Mouse (Mus musculus) lung, embryonic 15.5 days (tissue): ENCODE measurements around the gene Bdkrb2. TPM values are rescaled to one million over a fixed set of nuclear protein-coding genes. Genes with fewer than 3 reads are reported as not detected.

Experiments
- ATAC-seq: fragments of 200-750 bp; cut with Nextera tagmentation; 2 replicates; pipeline ENCODE4 v1.8.0; 2017; ENCODE audit warnings: moderate number of reproducible peaks, borderline replicate concordance; ENCODE audit not compliant: low FRiP score, low TSS enrichment; ENCODE audit errors: extremely low read depth
- H3K27ac ChIP-seq: fragments of 300-500 bp; sonication (generic); 2 replicates; pipeline ENCODE4 v1.5.1; 2015; ENCODE audit warnings: moderate library complexity, mild to moderate bottlenecking, inconsistent platforms
- H3K27me3 ChIP-seq: fragments of 300-500 bp; sonication (generic); 2 replicates; pipeline ENCODE4 v1.6.1; 2015; ENCODE audit warnings: inconsistent platforms
- H3K36me3 ChIP-seq: fragments of 300-500 bp; sonication (generic); 2 replicates; pipeline ENCODE4 v1.6.1; 2015; ENCODE audit warnings: inconsistent platforms
- H3K4me1 ChIP-seq: fragments of 300-500 bp; sonication (generic); 2 replicates; pipeline ENCODE4 v1.6.1; 2015; ENCODE audit warnings: inconsistent platforms
- H3K4me2 ChIP-seq: fragments of 300-500 bp; sonication (generic); 2 replicates; pipeline ENCODE4 v1.6.1; 2015; ENCODE audit warnings: inconsistent platforms, mild to moderate bottlenecking, moderate library complexity
- H3K4me3 ChIP-seq: fragments of 300-500 bp; sonication (generic); 2 replicates; pipeline ENCODE4 v1.5.1; 2015; ENCODE audit warnings: mild to moderate bottlenecking, inconsistent platforms
- H3K9ac ChIP-seq: fragments of 300-500 bp; sonication (generic); 2 replicates; pipeline ENCODE4 v1.6.1; 2015; ENCODE audit warnings: inconsistent platforms
- H3K9me3 ChIP-seq: fragments of 300-500 bp; sonication (generic); 2 replicates; pipeline ENCODE4 v1.6.1; 2016; ENCODE audit warnings: inconsistent platforms
- WGBS: fragments of 180-500 bp; shearing (Covaris S2); methylation state at CpG from one replicate; pipeline ENCODE4 v1.1.7; 2015; 5-methylcytosine and 5-hydroxymethylcytosine counted together
- polyA plus RNA-seq: library from polyadenylated mRNA; unstranded; fragments of >200 nt; fragmentation: Nextera tagmentation; extraction: Ambion mirVana; gene quantifications from 2 replicates; pipeline ENCODE4 v1.2.1, GENCODE M21; 2015

Bdkrb2 gene
- polyA plus RNA-seq, 1 experiment from 2014 or later = 1.3 TPM

DNA sequence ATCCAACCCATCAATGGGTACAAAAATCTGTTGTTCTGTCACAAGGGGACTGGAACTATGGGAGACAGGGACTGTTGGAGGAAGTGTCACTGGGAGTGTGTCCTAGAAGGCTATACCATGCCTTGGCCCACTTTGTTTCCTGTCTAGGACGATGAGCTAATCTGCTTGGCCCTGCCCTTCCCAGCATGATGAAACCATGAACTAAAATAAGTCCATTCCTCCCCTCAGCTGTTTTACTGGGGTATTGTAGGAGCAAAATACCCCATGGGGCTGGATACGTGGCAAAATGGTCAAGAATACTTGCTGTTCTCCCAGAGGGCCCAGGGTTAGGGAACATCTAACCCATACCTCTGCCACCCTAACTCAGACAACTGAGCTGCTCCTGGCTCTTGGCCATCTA, 15.0 kb upstream of the Bdkrb2 start:
- no peak overlapping the region for H3K4me2 ChIP-seq
- peaks cover 24% of the 10 kb centered on the region for H3K4me1 ChIP-seq
- no peaks in the 10 kb centered on the region for H3K9me3 ChIP-seq
- no peak for ATAC-seq
- no peak overlapping the region for H3K27ac ChIP-seq
- H3K36me3 ChIP-seq = no peaks in the 10 kb centered on the region
- WGBS = 64% methylated on average over 2 of the region's 2 CpGs
- H3K4me3 ChIP-seq = no peak overlapping the region
- no peak overlapping the region for H3K9ac ChIP-seq
- no peaks in the 10 kb centered on the region for H3K27me3 ChIP-seq

DNA sequence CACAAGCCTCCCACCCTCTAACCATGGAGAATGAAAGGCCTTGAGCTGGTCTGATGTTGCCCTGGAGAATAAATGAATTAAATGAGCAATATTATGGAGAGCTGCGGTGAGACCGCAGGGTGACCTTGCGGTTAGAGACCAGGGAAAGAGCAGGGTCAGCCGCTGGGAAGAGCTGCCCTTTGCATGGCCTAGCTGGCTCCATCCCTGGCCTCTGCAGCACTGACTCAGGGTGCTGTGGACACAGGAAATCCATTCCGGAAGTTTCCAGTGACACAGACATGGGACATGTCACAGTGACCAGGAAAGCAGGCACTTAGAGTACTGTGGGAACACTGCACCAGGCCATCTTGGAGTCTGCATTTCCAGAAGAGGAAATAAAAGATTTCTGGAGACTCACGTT, 14.1 kb upstream of the Bdkrb2 start:
- no peaks in the 10 kb centered on the region for H3K27me3 ChIP-seq
- no peak overlapping the region for H3K27ac ChIP-seq
- no peak overlapping the region for H3K4me3 ChIP-seq
- no peak for ATAC-seq
- WGBS = 88% methylated on average over 6 of the region's 6 CpGs
- H3K4me1 ChIP-seq = peaks cover 20% of the 10 kb centered on the region
- H3K9me3 ChIP-seq = no peaks in the 10 kb centered on the region
- H3K36me3 ChIP-seq = no peaks in the 10 kb centered on the region
- no peak overlapping the region for H3K4me2 ChIP-seq
- no peak overlapping the region for H3K9ac ChIP-seq

DNA sequence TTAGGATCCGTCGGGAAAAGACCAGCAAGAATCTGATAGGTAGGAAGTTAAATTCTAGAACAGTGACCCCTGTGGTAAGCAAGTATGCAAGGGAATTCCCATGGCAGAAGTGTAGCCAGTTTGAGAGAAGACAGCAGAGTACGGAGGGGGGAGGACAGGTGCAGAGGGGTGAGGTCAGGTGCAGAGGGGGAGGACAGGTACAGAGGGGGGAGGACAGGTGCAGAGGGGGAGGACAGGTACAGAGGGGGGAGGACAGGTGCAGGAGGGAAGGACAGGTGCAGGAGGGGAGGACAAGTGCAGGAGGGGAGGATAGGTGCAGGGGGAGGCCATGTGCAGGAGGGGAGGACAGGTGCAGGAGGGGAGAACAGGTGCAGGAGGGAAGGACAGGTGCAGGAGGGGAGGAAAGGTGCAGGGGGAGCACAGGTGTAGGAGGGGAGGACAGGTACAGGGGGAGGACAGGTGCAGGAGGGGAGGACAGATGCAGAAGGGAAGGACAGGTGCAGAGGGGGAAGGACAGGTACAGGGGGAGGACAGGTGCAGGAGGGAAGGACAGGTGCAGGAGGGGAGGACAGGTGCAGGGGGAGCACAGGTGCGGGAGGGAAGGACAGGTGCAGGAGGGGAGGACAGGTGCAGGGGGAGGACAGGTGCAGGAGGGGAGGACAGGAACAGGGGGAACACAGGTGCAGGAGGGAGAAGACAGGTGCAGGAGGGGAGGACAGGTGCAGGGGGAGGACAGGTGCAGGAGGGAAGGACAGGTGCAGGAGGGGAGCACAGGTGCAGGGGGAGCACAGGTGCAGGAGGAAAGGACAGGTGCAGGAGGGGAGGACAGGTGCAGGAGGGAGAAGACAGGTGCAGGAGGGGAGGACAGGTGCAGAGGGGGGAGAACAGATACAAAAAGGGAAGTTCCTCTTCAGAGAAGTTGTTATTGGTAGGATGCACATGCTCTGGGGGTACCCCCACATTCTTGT, 12.9 kb upstream of the Bdkrb2 start:
- 58% methylated on average over 4 of the region's 4 CpGs for WGBS
- Histone ChIP-seq H3K9me3 (no peaks in the 10 kb centered on the region), H3K36me3 (no peaks in the 10 kb centered on the region), H3K27ac (no peak overlapping the region), H3K4me3 (no peak overlapping the region), H3K4me2 (no peak overlapping the region), H3K4me1 (peaks cover 33% of the 10 kb centered on the region), H3K9ac (no peak overlapping the region), H3K27me3 (no peaks in the 10 kb centered on the region)
- no peak for ATAC-seq

DNA sequence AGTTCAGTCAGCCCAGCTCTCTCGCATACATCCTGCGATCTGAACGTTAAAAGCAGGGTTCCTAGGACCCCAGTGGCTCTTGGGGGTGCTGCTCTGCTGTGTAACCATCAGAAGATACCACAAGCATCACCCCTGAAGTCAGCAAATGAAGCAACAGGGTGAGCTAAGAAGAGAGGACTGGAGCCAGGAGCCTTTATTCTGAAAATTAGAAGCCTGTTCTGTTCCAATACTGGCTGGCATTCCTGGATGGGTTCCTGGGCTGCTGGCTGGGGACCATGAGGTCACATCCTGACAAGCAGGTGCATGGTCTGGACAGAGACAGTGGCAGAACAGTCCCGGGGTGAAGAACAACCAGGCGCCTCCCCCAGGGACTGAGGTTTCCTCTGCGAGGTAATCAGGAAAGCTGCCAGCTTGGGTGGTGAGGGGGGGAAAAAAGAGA, 11.5 kb upstream of the Bdkrb2 start:
- H3K27me3 ChIP-seq = no peaks in the 10 kb centered on the region
- H3K9ac ChIP-seq = no peak overlapping the region
- H3K36me3 ChIP-seq = no peaks in the 10 kb centered on the region
- 48% methylated on average over 6 of the region's 6 CpGs for WGBS
- H3K27ac ChIP-seq = no peak overlapping the region
- no peak overlapping the region for H3K4me2 ChIP-seq
- no peak overlapping the region for H3K4me3 ChIP-seq
- ATAC-seq = no peak
- H3K4me1 ChIP-seq = peaks cover 29% of the 10 kb centered on the region
- H3K9me3 ChIP-seq = no peaks in the 10 kb centered on the region

DNA sequence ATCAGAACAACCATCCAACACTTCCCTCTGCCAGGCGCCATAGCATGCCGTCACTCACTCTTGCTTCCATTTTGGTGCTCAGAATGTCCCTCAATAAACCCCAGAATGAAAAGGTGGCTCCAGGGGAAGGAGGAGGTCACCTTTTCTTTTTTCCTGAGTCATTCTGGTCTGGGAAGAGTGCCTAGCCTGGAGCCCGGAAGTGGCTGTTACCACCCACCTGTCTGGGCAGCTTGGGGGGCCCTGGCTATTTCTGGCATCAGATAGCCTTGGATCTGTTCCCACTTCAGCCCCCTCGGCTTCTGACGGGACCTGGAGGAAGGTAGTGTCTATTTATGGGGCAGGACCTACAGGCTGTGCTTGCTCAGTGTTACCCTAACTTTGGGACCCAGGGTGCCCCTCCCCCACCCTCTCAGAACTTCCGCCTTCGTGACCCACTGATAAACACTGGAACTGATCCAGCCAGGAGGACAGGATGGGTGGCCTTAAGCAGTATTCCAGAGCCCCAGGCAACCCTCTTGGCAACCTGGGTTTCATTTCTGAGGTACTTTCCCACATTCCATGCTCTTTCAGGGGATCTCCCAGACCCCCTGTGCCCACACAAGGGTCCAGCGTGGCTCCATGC, 8.8 kb upstream of the Bdkrb2 start:
- Histone ChIP-seq H3K4me2 (no peak overlapping the region), H3K4me3 (no peak overlapping the region), H3K27me3 (no peaks in the 10 kb centered on the region), H3K4me1 (peaks cover 30% of the 10 kb centered on the region), H3K27ac (no peak overlapping the region), H3K9ac (no peak overlapping the region), H3K9me3 (no peaks in the 10 kb centered on the region), H3K36me3 (no peaks in the 10 kb centered on the region)
- WGBS = 39% methylated on average over 8 of the region's 8 CpGs
- ATAC-seq = no peak

DNA sequence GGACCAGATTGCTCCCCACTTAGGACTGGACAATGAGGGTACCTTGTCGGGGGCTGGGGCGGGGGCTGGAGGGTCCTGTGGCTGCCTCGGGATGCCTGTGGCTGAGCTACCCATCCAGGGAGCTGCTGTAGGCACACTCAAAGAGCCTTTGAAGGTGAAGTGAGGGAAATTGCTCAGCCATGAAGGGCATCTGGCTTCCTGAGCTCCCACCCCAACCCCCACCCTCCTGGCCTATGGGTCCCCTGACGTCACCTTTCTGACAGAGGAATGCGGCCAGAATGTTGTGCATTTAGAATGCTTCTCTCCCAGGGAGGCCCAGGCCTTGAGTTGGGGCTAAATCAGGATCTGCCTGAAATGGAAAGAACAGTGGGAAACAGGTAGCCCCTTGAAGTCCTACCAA, 7.9 kb upstream of the Bdkrb2 start:
- Histone ChIP-seq H3K4me1 (peaks cover 30% of the 10 kb centered on the region), H3K4me2 (no peak overlapping the region)
- no peak for ATAC-seq

DNA sequence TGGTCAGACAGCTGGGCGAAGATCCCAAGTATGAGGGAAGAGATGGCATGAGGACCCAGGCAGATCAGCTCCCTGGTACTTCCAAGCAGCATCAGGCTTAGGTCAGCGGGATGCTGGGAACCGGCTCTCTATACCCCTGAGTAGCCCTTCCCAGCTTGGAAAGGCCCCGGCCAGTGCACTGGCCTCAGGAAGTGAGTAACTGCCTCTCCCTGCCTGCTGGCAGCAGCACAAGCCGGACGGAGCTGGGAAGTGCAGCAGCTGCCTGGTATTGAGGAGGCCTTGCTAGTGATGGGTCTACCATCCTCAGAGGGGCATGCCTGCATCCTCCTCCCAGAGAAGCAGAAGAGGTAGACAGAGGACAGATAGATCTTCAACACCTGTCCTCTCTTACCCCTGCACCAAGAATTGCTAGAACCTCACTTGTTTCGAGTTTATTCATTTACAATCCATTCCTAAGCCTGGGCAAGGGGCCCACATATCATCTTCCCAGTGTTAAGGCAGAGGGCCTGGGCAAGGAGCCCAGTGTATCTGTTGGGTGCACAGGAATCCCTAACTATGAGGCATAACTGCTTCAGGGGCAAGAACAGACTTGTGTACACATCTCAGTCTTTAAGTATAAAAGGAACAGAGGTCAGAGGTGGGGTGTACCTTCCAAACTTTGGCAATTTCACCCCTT, 5.6 kb upstream of the Bdkrb2 start:
- no peak overlapping the region for H3K27ac ChIP-seq
- peaks cover 17% of the 10 kb centered on the region; the same call in 1 of the 2 replicates for H3K27me3 ChIP-seq
- no peak overlapping the region for H3K4me2 ChIP-seq
- peak; percentile 39; the same call in 1 of the 2 replicates for ATAC-seq
- no peaks in the 10 kb centered on the region for H3K9me3 ChIP-seq
- peaks cover 32% of the 10 kb centered on the region for H3K4me1 ChIP-seq
- H3K4me3 ChIP-seq = no peak overlapping the region
- H3K9ac ChIP-seq = no peak overlapping the region
- H3K36me3 ChIP-seq = no peaks in the 10 kb centered on the region
- WGBS = 68% methylated on average over 7 of the region's 7 CpGs

More for the DNA sequence above, 7.9 kb upstream of the Bdkrb2 start:
- Histone ChIP-seq H3K9ac (no peak overlapping the region), H3K36me3 (no peaks in the 10 kb centered on the region), H3K9me3 (no peaks in the 10 kb centered on the region), H3K27ac (no peak overlapping the region), H3K4me3 (no peak overlapping the region), H3K27me3 (no peaks in the 10 kb centered on the region)
- 47% methylated on average over 5 of the region's 5 CpGs for WGBS

DNA sequence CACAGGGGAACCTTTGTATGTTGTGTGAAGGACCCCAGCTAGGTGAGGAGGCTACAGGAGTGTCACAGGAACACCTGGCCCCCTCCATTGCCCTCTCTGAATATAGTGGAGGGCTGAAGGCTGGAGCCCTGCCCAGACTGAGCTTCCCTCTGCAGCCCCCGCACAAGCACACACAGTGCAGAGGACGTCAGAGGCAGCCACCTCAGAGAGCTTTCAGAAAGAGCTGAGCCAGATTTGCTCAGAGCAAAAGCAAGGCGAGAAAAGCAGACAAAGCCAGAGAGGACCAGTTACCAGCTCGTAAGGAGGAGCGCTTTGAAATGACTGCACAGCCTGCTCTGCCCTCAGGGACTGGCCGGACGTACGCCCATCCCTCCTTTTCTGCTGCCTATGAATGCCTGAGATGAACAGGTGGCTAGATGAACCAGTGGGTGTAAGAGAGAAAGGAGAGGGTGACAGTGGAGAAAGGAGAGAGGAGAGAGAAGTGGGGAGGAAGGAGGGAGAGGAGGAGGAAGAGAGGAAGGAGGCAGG, 2.0 kb upstream of the Bdkrb2 start:
- Histone ChIP-seq H3K9me3 (no peaks in the 10 kb centered on the region), H3K27me3 (peaks cover 47% of the 10 kb centered on the region), H3K4me3 (no peak overlapping the region), H3K4me2 (no peak overlapping the region), H3K27ac (no peak overlapping the region), H3K9ac (no peak overlapping the region), H3K36me3 (no peaks in the 10 kb centered on the region), H3K4me1 (peaks cover 34% of the 10 kb centered on the region)
- ATAC-seq = no peak
- WGBS = 38% methylated on average over 8 of the region's 8 CpGs

DNA sequence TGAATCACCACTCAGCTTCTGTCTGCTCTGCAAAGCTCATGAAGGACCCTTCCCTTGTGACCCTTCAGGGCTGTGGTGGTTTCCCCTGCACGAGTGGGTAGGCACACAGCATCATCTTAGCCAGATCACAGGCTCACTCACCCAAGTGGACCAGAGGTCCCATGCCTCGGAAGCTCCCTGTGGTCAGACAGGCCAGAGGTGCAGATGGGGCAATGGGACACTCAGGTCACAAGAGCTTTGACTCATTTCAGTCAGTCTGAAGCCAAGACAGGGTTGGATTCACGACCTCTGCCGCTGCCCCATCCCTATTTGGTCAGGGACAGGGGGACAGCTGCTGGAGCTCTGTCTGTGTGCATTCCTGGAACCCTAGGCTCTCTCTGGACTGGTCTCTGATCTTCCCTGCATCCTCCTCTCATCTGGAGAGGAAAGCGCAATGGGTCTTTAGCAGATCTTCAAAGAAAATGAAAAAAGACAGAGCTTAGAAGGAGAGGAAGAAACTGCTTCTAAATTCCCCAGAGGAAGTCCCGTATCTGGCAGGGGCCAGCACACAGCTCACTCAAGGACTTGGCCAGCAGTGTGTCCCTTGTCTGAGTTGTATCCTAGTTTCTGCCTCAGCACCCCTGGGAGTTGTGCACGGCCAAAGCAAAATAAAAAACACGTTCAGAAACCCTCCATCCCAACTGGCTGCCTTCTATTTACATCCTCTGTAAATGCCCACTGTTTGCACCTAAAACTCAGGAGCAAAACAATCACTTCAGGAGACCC, 788 bp upstream of the Bdkrb2 start:
- 22% methylated on average over 8 of the region's 8 CpGs for WGBS
- Histone ChIP-seq H3K9me3 (no peaks in the 10 kb centered on the region), H3K27me3 (peaks cover 47% of the 10 kb centered on the region), H3K4me3 (0 out of 2 replicates have a peak overlapping the region, but pooled peaks have one; percentile 28), H3K9ac (no peak overlapping the region), H3K27ac (no peak overlapping the region), H3K36me3 (no peaks in the 10 kb centered on the region), H3K4me2 (peak overlapping the region; percentile 61), H3K4me1 (peaks cover 25% of the 10 kb centered on the region)
- no peak for ATAC-seq

DNA sequence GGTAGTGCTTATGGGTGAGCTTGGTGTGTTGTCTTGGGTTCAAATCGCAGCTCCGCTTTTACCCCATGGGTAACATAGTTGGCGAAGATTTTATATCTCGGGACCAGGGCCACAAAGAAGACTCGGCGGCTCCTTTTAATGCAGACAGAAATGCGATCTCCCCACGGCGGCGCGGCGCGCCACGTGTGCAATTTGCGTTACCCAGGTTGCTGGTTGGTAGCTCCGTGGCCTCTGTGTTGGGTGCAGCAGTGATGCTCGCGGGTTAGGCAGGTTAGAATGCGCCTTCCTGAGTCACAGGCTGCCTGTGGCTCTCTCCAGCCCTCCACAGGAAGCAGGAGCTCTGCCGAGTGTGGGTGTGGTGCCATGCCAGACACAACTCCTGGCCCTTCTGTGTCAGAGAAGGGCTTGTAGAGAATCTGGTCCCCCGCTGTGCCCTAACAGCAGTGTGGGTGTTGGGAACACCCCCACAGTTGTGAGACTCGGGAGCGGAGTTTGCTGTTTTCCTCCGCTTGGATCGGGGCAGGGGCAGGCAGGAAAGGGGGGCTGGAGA, 775 bp downstream of the Bdkrb2 start:
- WGBS = 11% methylated on average over 25 of the region's 25 CpGs
- H3K4me2 ChIP-seq = peak overlapping the region; percentile 61
- peaks cover 47% of the 10 kb centered on the region for H3K27me3 ChIP-seq
- H3K27ac ChIP-seq = no peak overlapping the region
- peak overlapping the region; percentile 28 for H3K4me3 ChIP-seq
- peaks cover 21% of the 10 kb centered on the region for H3K4me1 ChIP-seq
- no peak for ATAC-seq
- no peaks in the 10 kb centered on the region for H3K36me3 ChIP-seq
- H3K9me3 ChIP-seq = no peaks in the 10 kb centered on the region
- H3K9ac ChIP-seq = no peak overlapping the region

DNA sequence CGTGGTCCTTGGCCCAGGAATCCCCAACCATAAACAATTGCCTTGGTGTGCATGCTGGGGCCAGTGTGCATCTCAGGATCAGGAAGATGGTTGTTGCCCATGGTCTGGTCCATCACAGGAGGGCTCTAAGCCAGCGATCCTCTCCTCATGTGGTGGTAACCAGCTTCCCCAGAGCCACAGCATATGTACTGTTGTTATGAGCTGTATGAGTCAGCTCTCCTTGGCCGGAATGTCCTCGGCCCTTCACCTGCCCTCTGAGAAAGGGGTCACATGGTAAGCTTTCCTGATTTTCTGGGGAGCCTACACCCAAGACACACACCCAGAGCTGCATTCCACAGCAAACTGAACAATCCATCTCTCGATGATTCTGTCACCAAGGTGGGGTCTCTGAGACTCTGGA, 2.2 kb downstream of the Bdkrb2 start:
- Histone ChIP-seq H3K4me3 (no peak overlapping the region), H3K4me2 (no peak overlapping the region), H3K36me3 (no peaks in the 10 kb centered on the region), H3K4me1 (peaks cover 21% of the 10 kb centered on the region), H3K9ac (no peak overlapping the region), H3K27ac (no peak overlapping the region), H3K9me3 (no peaks in the 10 kb centered on the region), H3K27me3 (peaks cover 47% of the 10 kb centered on the region)
- 65% methylated on average over 5 of the region's 5 CpGs for WGBS
- no peak for ATAC-seq
